Mouse (Mus musculus): ENCODE data around the gene H2afj. TPM values are rescaled to one million over a fixed set of nuclear protein-coding genes. Genes with fewer than 3 reads are reported as not detected.
A peak's percentile ranks its signal among the peaks of the same experiment; 100 is the strongest.
"Not testable (repeated sequence)": the region's sequence is repeated elsewhere in the genome, so short reads cannot be mapped to it uniquely, and the experiment has no call there.

Gene H2afj
- polyA plus RNA-seq, 1 experiment from 2014 or later: 104 TPM

- no peaks in the 10 kb centered on the region for H3K9me3 ChIP-seq (ENCODE audit: low read length)
- H3K9ac ChIP-seq (replicated peaks; ENCODE audit: low read length): peak overlapping the region; percentile 63
- H3K36me3 ChIP-seq (ENCODE audit: insufficient read depth, low read length): no peaks in the 10 kb centered on the region
- peak overlapping the region; percentile 52 for H3K4me3 ChIP-seq (ENCODE audit: low read length)
- no peak overlapping the region for H3K27ac ChIP-seq (ENCODE audit: low read length)
- peaks cover 16% of the 10 kb centered on the region for H3K4me1 ChIP-seq (ENCODE audit: insufficient read depth, low read length)
- ATAC-seq (ENCODE audit: low FRiP score, low TSS enrichment): no peak
- no peaks in the 10 kb centered on the region for H3K27me3 ChIP-seq (ENCODE audit: insufficient read depth, low read length)
- 25% methylated on average over 16 of the region's 16 CpGs for WGBS
- H3K4me2 ChIP-seq (replicated peaks; ENCODE audit: low read depth, low read length): peak overlapping the region; percentile 93
Observed at GRCm38 (mm10) chr6:136792884-136793758, 14.9 kb upstream of the H2afj start.

- H3K9ac ChIP-seq (replicated peaks; ENCODE audit: low read length): peak overlapping the region; percentile 63
- H3K4me2 ChIP-seq (replicated peaks; ENCODE audit: low read depth, low read length): peak overlapping the region; percentile 93
- WGBS: under 1% methylated on average over 21 of the region's 24 CpGs
- no peak overlapping the region for H3K27ac ChIP-seq (ENCODE audit: low read length)
- no peaks in the 10 kb centered on the region for H3K9me3 ChIP-seq (ENCODE audit: low read length)
- 0 out of 2 replicates have a peak, but pooled peaks have one; percentile 39 for ATAC-seq (ENCODE audit: low FRiP score, low TSS enrichment)
- H3K4me1 ChIP-seq (ENCODE audit: insufficient read depth, low read length): peaks cover 14% of the 10 kb centered on the region
- H3K36me3 ChIP-seq (ENCODE audit: insufficient read depth, low read length): no peaks in the 10 kb centered on the region
- H3K27me3 ChIP-seq (ENCODE audit: insufficient read depth, low read length): no peaks in the 10 kb centered on the region
- peak overlapping the region; percentile 52 for H3K4me3 ChIP-seq (ENCODE audit: low read length)
Observed at GRCm38 (mm10) chr6:136793831-136794525, 14.1 kb upstream of the H2afj start.

GRCm38 (mm10) chr6:136795110-136795509, 12.9 kb upstream of the H2afj start:
- no peak overlapping the region for H3K27ac ChIP-seq (ENCODE audit: low read length)
- no peaks in the 10 kb centered on the region for H3K36me3 ChIP-seq (ENCODE audit: insufficient read depth, low read length)
- H3K9ac ChIP-seq (replicated peaks; ENCODE audit: low read length): no peak overlapping the region
- no peak overlapping the region for H3K4me2 ChIP-seq (replicated peaks; ENCODE audit: low read depth, low read length)
- no peaks in the 10 kb centered on the region for H3K27me3 ChIP-seq (ENCODE audit: insufficient read depth, low read length)
- no peak for ATAC-seq (ENCODE audit: low FRiP score, low TSS enrichment)
- no peaks in the 10 kb centered on the region for H3K9me3 ChIP-seq (ENCODE audit: low read length)
- 44% methylated on average over 1 of the region's 1 CpGs for WGBS
- H3K4me1 ChIP-seq (ENCODE audit: insufficient read depth, low read length): peaks cover 12% of the 10 kb centered on the region
- H3K4me3 ChIP-seq (ENCODE audit: low read length): no peak overlapping the region

GRCm38 (mm10) chr6:136795850-136796249, 12.2 kb upstream of the H2afj start:
- no peak overlapping the region for H3K4me2 ChIP-seq (replicated peaks; ENCODE audit: low read depth, low read length)
- WGBS: 32% methylated on average over 6 of the region's 6 CpGs
- no peak overlapping the region for H3K27ac ChIP-seq (ENCODE audit: low read length)
- H3K27me3 ChIP-seq (ENCODE audit: insufficient read depth, low read length): no peaks in the 10 kb centered on the region
- ATAC-seq (ENCODE audit: low FRiP score, low TSS enrichment): no peak
- H3K9ac ChIP-seq (replicated peaks; ENCODE audit: low read length): no peak overlapping the region
- no peak overlapping the region for H3K4me3 ChIP-seq (ENCODE audit: low read length)
- H3K36me3 ChIP-seq (ENCODE audit: insufficient read depth, low read length): no peaks in the 10 kb centered on the region
- H3K4me1 ChIP-seq (ENCODE audit: insufficient read depth, low read length): peaks cover 12% of the 10 kb centered on the region
- H3K9me3 ChIP-seq (ENCODE audit: low read length): no peaks in the 10 kb centered on the region

- 87% methylated on average over 3 of the region's 3 CpGs for WGBS
- not testable (repeated sequence) for H3K9ac ChIP-seq (replicated peaks; ENCODE audit: low read length); ATAC-seq (ENCODE audit: low FRiP score, low TSS enrichment)
Observed at GRCm38 (mm10) chr6:136797874-136798693, 10.0 kb upstream of the H2afj start.

GRCm38 (mm10) chr6:136800710-136801109, 7.3 kb upstream of the H2afj start:
- 89% methylated on average over 8 of the region's 8 CpGs for WGBS
- Histone ChIP-seq H3K9ac (replicated peaks; ENCODE audit: low read length) (no peak overlapping the region), H3K9me3 (ENCODE audit: low read length) (no peaks in the 10 kb centered on the region), H3K36me3 (ENCODE audit: insufficient read depth, low read length) (no peaks in the 10 kb centered on the region), H3K4me2 (replicated peaks; ENCODE audit: low read depth, low read length) (no peak overlapping the region), H3K4me3 (ENCODE audit: low read length) (no peak overlapping the region), H3K27me3 (ENCODE audit: insufficient read depth, low read length) (no peaks in the 10 kb centered on the region), H3K4me1 (ENCODE audit: insufficient read depth, low read length) (peaks cover 13% of the 10 kb centered on the region), H3K27ac (ENCODE audit: low read length) (no peak overlapping the region)
- ATAC-seq (ENCODE audit: low FRiP score, low TSS enrichment): no peak

More at GRCm38 (mm10) chr6:136797874-136798693, 10.0 kb upstream of the H2afj start:
- peaks cover 14% of the 10 kb centered on the region for H3K4me1 ChIP-seq (ENCODE audit: insufficient read depth, low read length)
- H3K9me3 ChIP-seq (ENCODE audit: low read length); H3K27ac ChIP-seq (ENCODE audit: low read length); H3K36me3 ChIP-seq (ENCODE audit: insufficient read depth, low read length); H3K4me2 ChIP-seq (replicated peaks; ENCODE audit: low read depth, low read length); H3K4me3 ChIP-seq (ENCODE audit: low read length); H3K27me3 ChIP-seq (ENCODE audit: insufficient read depth, low read length): not testable (repeated sequence)

GRCm38 (mm10) chr6:136801274-136801673, 6.8 kb upstream of the H2afj start:
- H3K4me2 ChIP-seq (replicated peaks; ENCODE audit: low read depth, low read length): no peak overlapping the region
- H3K36me3 ChIP-seq (ENCODE audit: insufficient read depth, low read length): no peaks in the 10 kb centered on the region
- no peak for ATAC-seq (ENCODE audit: low FRiP score, low TSS enrichment)
- peaks cover 13% of the 10 kb centered on the region for H3K4me1 ChIP-seq (ENCODE audit: insufficient read depth, low read length)
- H3K9ac ChIP-seq (replicated peaks; ENCODE audit: low read length): no peak overlapping the region
- WGBS: 76% methylated on average over 6 of the region's 6 CpGs
- no peaks in the 10 kb centered on the region for H3K27me3 ChIP-seq (ENCODE audit: insufficient read depth, low read length)
- no peaks in the 10 kb centered on the region for H3K9me3 ChIP-seq (ENCODE audit: low read length)
- H3K27ac ChIP-seq (ENCODE audit: low read length): no peak overlapping the region
- H3K4me3 ChIP-seq (ENCODE audit: low read length): no peak overlapping the region

- peaks cover 13% of the 10 kb centered on the region for H3K4me1 ChIP-seq (ENCODE audit: insufficient read depth, low read length)
- no peaks in the 10 kb centered on the region for H3K9me3 ChIP-seq (ENCODE audit: low read length)
- WGBS: 19% methylated on average over 12 of the region's 12 CpGs
- peak overlapping the region; percentile 98 for H3K9ac ChIP-seq (replicated peaks; ENCODE audit: low read length)
- peak; percentile 0; the same call in 1 of the 2 replicates for ATAC-seq (ENCODE audit: low FRiP score, low TSS enrichment)
- peak overlapping the region; percentile 81 for H3K4me3 ChIP-seq (ENCODE audit: low read length)
- H3K27ac ChIP-seq (ENCODE audit: low read length): peak overlapping the region; percentile 100
- H3K36me3 ChIP-seq (ENCODE audit: insufficient read depth, low read length): no peaks in the 10 kb centered on the region
- H3K4me2 ChIP-seq (replicated peaks; ENCODE audit: low read depth, low read length): peak overlapping the region; percentile 90
- H3K27me3 ChIP-seq (ENCODE audit: insufficient read depth, low read length): no peaks in the 10 kb centered on the region
Observed at GRCm38 (mm10) chr6:136803093-136803738, 4.8 kb upstream of the H2afj start.

Data from kidney, embryonic 16.5 days (tissue).